Mouse (Mus musculus): ENCODE measurements at regions not wholly inside any gene's neighbourhood (a gene's known extent, or its start where the extent isn't known, plus 50 kb on each side); places are given as distances from the start of the nearest gene placed in this dataset.

DNA sequence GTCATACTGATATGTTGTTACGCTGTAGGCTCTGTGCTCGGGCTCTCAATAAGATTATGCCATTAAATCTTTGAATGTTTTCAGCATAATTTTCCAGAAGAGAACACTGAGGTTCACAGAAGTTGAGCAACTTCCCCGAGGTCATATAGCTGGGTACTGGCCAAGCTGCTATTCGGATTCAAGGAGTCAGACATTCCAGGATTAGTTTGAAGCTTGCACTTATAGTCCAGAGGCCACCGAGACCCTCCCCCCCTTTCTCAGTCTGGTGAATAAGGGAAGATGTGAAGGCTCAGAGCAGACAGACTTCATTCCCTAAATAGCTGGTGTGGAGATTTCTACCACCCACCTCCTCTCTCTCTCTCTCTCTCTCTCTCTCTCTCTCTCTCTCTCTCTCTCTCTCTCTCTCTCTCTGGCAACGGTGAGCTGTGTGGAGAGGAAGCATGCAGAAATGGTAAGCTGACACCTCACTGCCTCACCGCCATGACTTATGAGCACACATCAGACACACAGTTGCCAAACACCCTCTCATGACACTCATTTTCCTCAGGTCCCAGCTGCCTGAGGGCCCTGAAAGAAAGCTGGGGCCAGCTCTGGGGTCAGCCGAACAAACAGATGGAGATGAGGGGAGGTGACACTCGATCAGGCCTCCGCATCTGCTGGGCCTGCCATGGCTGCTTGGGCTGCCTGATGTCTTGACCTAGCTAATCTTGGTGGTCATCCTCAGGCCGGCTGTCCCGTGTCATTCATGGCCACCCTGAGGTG, 107.0 kb upstream of the Pdzrn3 start:
- in situ Hi-C loops (cut with MboI, MseI): no loop called here

DNA sequence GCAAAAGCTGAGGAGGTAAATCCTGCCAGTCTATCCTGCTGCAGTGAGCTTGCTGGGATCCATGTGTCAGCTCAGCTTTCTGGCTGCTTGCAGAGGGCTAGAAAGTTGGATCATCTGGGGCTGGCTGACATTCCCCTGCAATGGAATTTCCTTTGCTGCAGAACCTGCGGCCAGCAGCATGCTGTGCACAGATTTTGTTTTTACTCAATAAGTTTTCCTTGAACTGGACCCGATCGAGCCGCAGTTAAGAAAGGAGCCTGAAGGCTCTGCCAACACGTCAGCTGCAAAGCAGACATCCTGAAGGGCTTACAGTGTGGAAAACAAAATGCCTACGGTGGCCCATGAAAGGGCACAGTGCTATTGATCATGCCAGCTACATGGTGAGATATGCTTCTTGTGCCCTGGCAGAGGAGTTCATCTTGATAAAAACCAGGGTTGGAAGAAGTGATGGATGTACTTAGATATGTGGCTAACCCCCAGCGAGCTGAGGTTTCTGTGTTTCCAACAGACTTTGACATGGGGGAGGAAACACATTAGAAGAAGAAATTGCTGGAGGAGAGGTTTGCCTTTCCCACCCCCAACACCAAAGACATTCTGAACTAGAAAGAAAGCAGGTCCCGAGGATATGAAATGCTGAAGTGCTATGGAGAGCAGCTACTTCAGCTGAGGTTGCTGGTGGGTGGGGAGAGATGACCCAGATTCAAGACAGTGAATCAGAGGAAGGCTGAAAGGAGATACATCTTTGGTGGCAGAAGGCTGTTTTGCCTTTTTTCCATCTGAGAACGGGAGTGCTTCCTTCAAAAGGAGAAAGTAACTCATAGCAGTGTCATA, 105.2 kb upstream of the Pdzrn3 start:
- in situ Hi-C loops (cut with MboI, MseI): no loop called here

GRCm38 (mm10) chr6:101473956-101474355, 96.3 kb upstream of the Pdzrn3 start:
- in situ Hi-C loops (cut with MboI, MseI): no loop called here

GRCm38 (mm10) chr6:101473257-101473925, 95.7 kb upstream of the Pdzrn3 start:
- in situ Hi-C loops (cut with MboI, MseI): no loop called here

- in situ Hi-C loops (cut with MboI, MseI): no loop called here
Observed at GRCm38 (mm10) chr6:101464910-101465309, 87.2 kb upstream of the Pdzrn3 start.

GRCm38 (mm10) chr6:101463812-101464320, 86.2 kb upstream of the Pdzrn3 start:
- in situ Hi-C loops (cut with MboI, MseI): no loop called here

GRCm38 (mm10) chr6:101446720-101447119, 69.0 kb upstream of the Pdzrn3 start:
- in situ Hi-C loops (cut with MboI, MseI): no loop called here

GRCm38 (mm10) chr6:101446316-101446715, 68.6 kb upstream of the Pdzrn3 start:
- in situ Hi-C loops (cut with MboI, MseI): no loop called here

DNA sequence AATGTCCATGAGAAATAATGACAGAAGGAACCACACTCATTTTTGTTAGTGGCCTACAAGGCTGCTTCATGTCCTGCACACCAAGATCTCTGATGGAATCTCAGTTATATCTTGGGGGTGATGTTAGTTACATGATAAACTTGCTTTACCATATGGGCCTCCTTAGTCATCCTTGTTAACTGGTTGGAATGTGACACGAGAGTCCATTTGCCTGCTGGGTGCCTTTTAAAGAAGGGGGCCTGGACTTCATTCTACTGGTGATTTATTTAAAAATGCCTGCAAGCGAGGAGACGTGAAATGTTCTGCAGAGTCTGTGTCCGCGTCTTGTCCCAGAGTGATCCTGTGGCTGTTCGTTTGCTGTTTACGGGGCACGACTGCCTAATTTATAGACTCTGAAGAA, 55.1 kb upstream of the Pdzrn3 start:
- in situ Hi-C loops (cut with MboI, MseI): no loop called here

DNA sequence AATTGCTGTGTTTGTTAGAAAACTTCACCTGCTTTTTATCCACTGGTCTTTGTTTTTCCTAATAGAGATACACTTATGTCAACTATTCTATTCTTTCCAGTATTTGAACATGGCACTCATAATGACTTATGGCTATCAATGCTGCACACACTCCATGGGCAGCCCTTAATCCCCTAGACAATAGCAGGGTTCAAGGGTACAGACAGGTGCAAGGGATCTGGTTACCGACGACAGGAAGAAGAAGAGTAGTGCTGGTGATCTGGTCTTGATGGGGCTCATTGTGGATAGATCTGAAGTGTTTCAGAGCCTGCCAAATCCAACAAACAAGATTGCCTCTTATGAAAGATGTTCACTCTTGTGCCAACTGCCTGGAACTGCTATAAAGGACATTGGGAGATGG, 51.9 kb upstream of the Pdzrn3 start:
- in situ Hi-C loops (cut with MboI, MseI): no loop called here

All from regulatory T cell (primary cell).